Mouse (Mus musculus) lung, postnatal 4 days (tissue): ENCODE measurements around the gene Gm17078.
"Not testable (repeated sequence)": the region's sequence is repeated elsewhere in the genome, so short reads cannot be mapped to it uniquely, and the experiment has no call there.

ENCODE experiments used
- DNase-seq, 2 experiments: peaks; one replicate each; pipeline ENCODE4 v3.0.0; 2021

Gm17078 gene

GRCm38 (mm10) chr14:51611210-51611609, at the start of gene Gm17078:
Gene Gm17078 (minus strand): TSS chr14:51611310.
- DNase-seq = no peak

GRCm38 (mm10) chr14:51635566-51635965, 24.5 kb upstream of the Gm17078 start, which contains the start of gene Gm4181:
Gene Gm4181 (minus strand): TSS chr14:51635666.
- DNase-seq = not testable (repeated sequence)

DNA sequence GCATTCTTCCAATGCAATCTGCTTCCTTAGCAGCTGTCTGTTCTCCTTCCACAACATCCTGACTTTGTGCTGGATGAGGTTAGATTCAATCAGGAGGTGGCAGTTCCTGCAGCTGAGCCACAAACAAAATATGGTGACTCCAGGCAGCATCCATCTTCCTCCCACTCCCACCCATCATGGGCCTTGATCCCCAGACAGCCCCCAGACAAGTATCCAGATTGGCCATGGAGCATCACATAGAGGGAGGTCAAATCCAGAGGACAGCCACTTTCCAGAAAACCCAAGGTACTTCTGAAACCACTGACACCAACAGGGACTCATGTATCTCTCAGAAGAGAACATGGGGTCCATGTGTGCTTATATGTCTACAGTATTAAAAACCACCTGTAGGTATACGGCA, 21.3 kb upstream of the Gm17078 start:
- peak; percentile 22 to 34 for DNase-seq

DNA sequence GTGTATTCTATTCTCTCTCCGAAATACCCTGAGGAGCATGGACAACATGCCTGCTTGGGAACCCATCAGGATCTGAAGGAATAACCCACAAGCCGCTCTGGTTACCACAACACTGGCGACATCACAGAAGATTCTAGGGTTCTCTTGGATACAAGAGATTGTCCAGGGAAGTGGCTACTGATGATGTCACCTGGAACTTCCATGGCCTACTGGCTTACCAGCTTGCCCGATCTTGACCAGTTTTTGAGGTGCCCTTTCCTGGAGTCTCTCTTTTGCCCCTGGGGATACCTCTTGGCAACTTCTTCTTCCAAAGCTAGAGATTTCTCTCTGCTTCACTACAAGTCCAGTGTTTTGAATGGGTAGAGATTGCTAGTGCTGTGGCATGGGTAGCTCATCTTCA, 19.1 kb downstream of the Gm17078 start, which contains the start of gene Gm17174:
Gm17174 (minus strand) TSS at position 101 of the 400 bp plus-strand sequence.
- DNase-seq = not testable (repeated sequence)

GRCm38 (mm10) chr14:51573963-51574362, 37.1 kb downstream of the Gm17078 start, which contains the start of gene Gm17175:
Gene Gm17175 (minus strand): TSS chr14:51574063.
- not testable (repeated sequence) for DNase-seq
